Mouse (Mus musculus): ENCODE measurements around the gene Epb41l2.

GRCm38 (mm10) chr10:25395236-25395886, 35.8 kb downstream of the Epb41l2 start:
- TF ChIP-seq POLR2A (IDR thresholded peaks at IDR 0.05; ENCODE audit: insufficient read depth, low read length) (no peak), CTCF (IDR thresholded peaks at IDR 0.05; ENCODE audit: low read depth, low read length) (no peak), EP300 (IDR thresholded peaks at IDR 0.05; ENCODE audit: insufficient read depth, low read depth, low read length) (no peak)

Data from ES-Bruce4 (cell line).